Mouse (Mus musculus) adrenal gland, postnatal 36 days (tissue): ENCODE data around the gene Prm1. TPM values are rescaled to one million over a fixed set of nuclear protein-coding genes. Genes with fewer than 3 reads are reported as not detected.
"Not testable (repeated sequence)": the region's sequence is repeated elsewhere in the genome, so short reads cannot be mapped to it uniquely, and the experiment has no call there.

Source experiments
- DNase-seq, 2 experiments: peaks; one replicate each; pipeline ENCODE4 v3.0.0; 2021; ENCODE audit warnings: mixed read lengths in 1 of 2
- total RNA-seq, 2 experiments: library from RNA; stranded (reverse); gene quantifications; 2 replicates each; pipeline ENCODE4 v1.2.3; 2021

Gene Prm1
- total RNA-seq, 2 experiments from 2014 or later = not detected

- peak in 1 of 2 experiments; percentile 17 for DNase-seq
Observed at GRCm38 (mm10) chr16:10824536-10824935, 18.9 kb upstream of the Prm1 start.

GRCm38 (mm10) chr16:10821387-10821786 lies 15.7 kb upstream of the Prm1 start:
- DNase-seq = no peak

- no peak for DNase-seq
Observed at GRCm38 (mm10) chr16:10819966-10820365, 14.3 kb upstream of the Prm1 start.

- DNase-seq = no peak
Observed at GRCm38 (mm10) chr16:10818579-10819135, 13.0 kb upstream of the Prm1 start.

- peak; percentile 48 to 57 for DNase-seq
Observed at GRCm38 (mm10) chr16:10814864-10815263, 9.2 kb upstream of the Prm1 start.

- no peak for DNase-seq
Observed at GRCm38 (mm10) chr16:10813726-10814125, 8.1 kb upstream of the Prm1 start.

- no peak for DNase-seq
Observed at GRCm38 (mm10) chr16:10812865-10813371, 7.3 kb upstream of the Prm1 start, which contains the start of gene Gm11172. TSS of gene Gm11172 (plus strand) at chr16:10812915.

- DNase-seq = no peak
Observed at GRCm38 (mm10) chr16:10810376-10810775, 4.7 kb upstream of the Prm1 start.

GRCm38 (mm10) chr16:10802420-10802819 lies 3.2 kb downstream of the Prm1 start:
- not testable (repeated sequence) for DNase-seq

GRCm38 (mm10) chr16:10796034-10796433 lies 9.6 kb downstream of the Prm1 start, which contains the start of gene Prm2:
TSS of gene Prm2 (minus strand) at chr16:10796134.
- no peak for DNase-seq

- no peak for DNase-seq
Observed at GRCm38 (mm10) chr16:10790702-10791101, 14.9 kb downstream of the Prm1 start, which contains the start of gene Prm3. TSS of gene Prm3 (minus strand) at chr16:10790914.

- no peak for DNase-seq
Observed at GRCm38 (mm10) chr16:10788866-10789265, 16.8 kb downstream of the Prm1 start.

- DNase-seq = no peak
Observed at GRCm38 (mm10) chr16:10788271-10788670, 17.4 kb downstream of the Prm1 start, which contains the start of gene Tnp2. TSS of gene Tnp2 (minus strand) at chr16:10788660.

GRCm38 (mm10) chr16:10787548-10788058 lies 18.0 kb downstream of the Prm1 start:
- no peak for DNase-seq

GRCm38 (mm10) chr16:10786782-10787547 lies 18.7 kb downstream of the Prm1 start:
- DNase-seq = peak in 1 of 2 experiments; percentile 21

GRCm38 (mm10) chr16:10786288-10786687 lies 19.4 kb downstream of the Prm1 start:
- peak; percentile 81 to 88 for DNase-seq

- peak; percentile 91 to 95 for DNase-seq
Observed at GRCm38 (mm10) chr16:10785371-10786231, 20.0 kb downstream of the Prm1 start, which contains the start of gene Socs1. TSS of gene Socs1 (minus strand) at chr16:10785536.

GRCm38 (mm10) chr16:10784793-10785370 lies 20.8 kb downstream of the Prm1 start:
- peak; percentile 94 to 96 for DNase-seq

GRCm38 (mm10) chr16:10783883-10784792 lies 21.5 kb downstream of the Prm1 start:
- DNase-seq = peak; percentile 61 to 76

GRCm38 (mm10) chr16:10783451-10783850 lies 22.2 kb downstream of the Prm1 start:
- no peak for DNase-seq

GRCm38 (mm10) chr16:10783152-10783434 lies 22.5 kb downstream of the Prm1 start:
- no peak for DNase-seq
